Mouse (Mus musculus) CH12.LX (cell line): Measurements from ENCODE around the gene Nxf3. TPM values are rescaled to one million over a fixed set of nuclear protein-coding genes. Genes with fewer than 3 reads are reported as not detected.

Source experiments
- DNase-seq: peaks from one replicate; pipeline ENCODE4 v3.0.0-alpha.2; 2013; ENCODE audit errors: extremely low read depth
- H3K27ac ChIP-seq: 2 replicates; pipeline ENCODE4 v1.5.1; 2012; ENCODE audit warnings: low read depth, mild to moderate bottlenecking, control low read depth, moderate library complexity; ENCODE audit not compliant: insufficient read depth
- H3K27me3 ChIP-seq: replicated peaks from 2 replicates; pipeline ENCODE3; 2012; ENCODE audit warnings: inconsistent platforms
- H3K36me3 ChIP-seq, 2 experiments: replicated peaks in 1 of 2; 2 replicates each; pipeline versions ENCODE3 to v1.6.1; 2012; ENCODE audit warnings: inconsistent platforms in 1 of 2, low read length in 1 of 2, mild to moderate bottlenecking in 1 of 2, mixed read lengths in 1 of 2, moderate library complexity in 1 of 2; ENCODE audit not compliant: control insufficient read depth in 1 of 2, insufficient read depth in 1 of 2
- H3K4me1 ChIP-seq, 2 experiments: 2 replicates each; pipeline ENCODE4 v1.6.1; 2012; ENCODE audit warnings: inconsistent platforms in 1 of 2, moderate library complexity in 1 of 2; ENCODE audit not compliant: insufficient read depth in 2 of 2, control insufficient read depth in 1 of 2
- H3K4me2 ChIP-seq: 2 replicates; pipeline ENCODE4 v1.6.1; 2012; ENCODE audit warnings: low read depth, mild to moderate bottlenecking, control low read depth; ENCODE audit not compliant: poor library complexity, insufficient read depth, severe bottlenecking
- H3K4me3 ChIP-seq, 3 experiments: fragments of 150-350 bp in 1 of 3; sonication (generic) in 1 of 3; replicated peaks in 1 of 3; 2 replicates each; pipeline versions ENCODE3 to v1.5.1; 2011 to 2012; ENCODE audit warnings: low read depth in 2 of 3, low read length in 2 of 3, mild to moderate bottlenecking in 2 of 3, moderate library complexity in 2 of 3, control low read depth in 1 of 3, improper control_type of control experiment in 1 of 3, inconsistent platforms in 1 of 3, mixed read lengths in 1 of 3; ENCODE audit not compliant: poor library complexity in 1 of 3
- H3K79me2 ChIP-seq: replicated peaks from 2 replicates; pipeline ENCODE4 v1.6.1; 2012; ENCODE audit warnings: mild to moderate bottlenecking, moderate library complexity; ENCODE audit not compliant: control insufficient read depth, poor library complexity, insufficient read depth, severe bottlenecking; ENCODE audit errors: extremely low read depth
- H3K9ac ChIP-seq: 2 replicates; pipeline ENCODE4 v1.6.1; 2012; ENCODE audit warnings: low read depth, mild to moderate bottlenecking, control low read depth, moderate library complexity; ENCODE audit not compliant: insufficient read depth
- H3K9me3 ChIP-seq: replicated peaks from 2 replicates; pipeline ENCODE3; 2012; ENCODE audit warnings: low read length, inconsistent platforms, mixed read lengths
- JUN ChIP-seq: IDR thresholded peaks from 2 replicates; pipeline ENCODE4 v1.6.1; 2011; ENCODE audit warnings: low read depth, mild to moderate bottlenecking, low read length, improper control_type of control experiment, moderate library complexity; ENCODE audit not compliant: insufficient read depth
- MAFK ChIP-seq: IDR thresholded peaks from 2 replicates; pipeline ENCODE4 v1.6.1; 2011; ENCODE audit warnings: low read length, improper control_type of control experiment; ENCODE audit not compliant: insufficient replicate concordance
- MEF2A ChIP-seq: IDR thresholded peaks from 2 replicates; pipeline ENCODE4 v1.6.1; 2014; ENCODE audit warnings: low read depth, mild to moderate bottlenecking, inconsistent platforms, low read length, improper control_type of control experiment, borderline replicate concordance
- MXI1 ChIP-seq: IDR thresholded peaks from 2 replicates; pipeline ENCODE4 v1.6.1; 2011; ENCODE audit warnings: mild to moderate bottlenecking, low read depth, low read length, improper control_type of control experiment
- NELFE ChIP-seq: IDR thresholded peaks from 2 replicates; pipeline ENCODE4 v1.6.1; 2011; ENCODE audit warnings: low read depth, low read length, improper control_type of control experiment
- USF1 ChIP-seq: IDR thresholded peaks from 2 replicates; pipeline ENCODE4 v1.6.1; 2014; ENCODE audit warnings: low read depth, mild to moderate bottlenecking, inconsistent platforms, low read length, improper control_type of control experiment
- dilution Hi-C: fragments of 300-500 bp; cut with MboI; formaldehyde crosslinking; loops from 2 replicates; pipeline ENCODE4 v1.14.3; 2020; ENCODE audit warnings: low sequenced_read_pairs; ENCODE audit not compliant: extremely low pct_unique_long_range_greater_than_20kb, extremely low pct_ligation_motif_present
- in situ Hi-C: fragments of 300-500 bp; cut with MboI; formaldehyde crosslinking; loops from 3 replicates; pipeline ENCODE4 v1.14.3; 2019; ENCODE audit warnings: low sequenced_read_pairs, low pct_ligation_motif_present, low pct_unique_long_range_greater_than_20kb, mixed read lengths
- polyA plus RNA-seq: library from polyadenylated mRNA; unstranded; fragments of >175 nt; gene quantifications from 2 replicates; pipeline ENCODE4 v1.2.1, GENCODE M21; 2012; ENCODE audit warnings: low read depth; ENCODE audit not compliant: insufficient read length
- total RNA-seq, 2 experiments: library from RNA; depleted of rRNA; stranded (reverse); fragments of 300-350 nt in 1 of 2; fragments of >200 nt in 1 of 2; gene quantifications; 2 replicates each; pipeline ENCODE4 v1.2.3; 2012 to 2014

Nxf3 gene
- total and polyA plus RNA-seq, 3 experiments: 0.13 to 1.1 TPM; not detected in 1

GRCm38 (mm10) chrX:136030331-136030730, 54.7 kb downstream of the Nxf3 start:
- Histone ChIP-seq H3K4me3 (no peak overlapping the region), H3K27ac (no peak overlapping the region), H3K9me3 (no peaks in the 10 kb centered on the region), H3K4me2 (no peak overlapping the region), H3K9ac (no peak overlapping the region), H3K79me2 (no peaks in the 10 kb centered on the region), H3K27me3 (no peaks in the 10 kb centered on the region), H3K4me1 (no peaks in the 10 kb centered on the region), H3K36me3 (no peaks in the 10 kb centered on the region)
- TF ChIP-seq MAFK (no peak), MXI1 (no peak), USF1 (no peak), NELFE (no peak), MEF2A (no peak), JUN (no peak)
- dilution Hi-C loops: no loop called here
- no peak for DNase-seq
- in situ Hi-C loops: no loop called here

Other genes with a start within 250 kb of the Nxf3 start
- 0.08 TPM in 2 replicates for gene Gprasp2, start 246.2 kb downstream of the Nxf3 start, total RNA-seq (2012; rRNA removed)
- not detected in 2 replicates for gene Gprasp2, start 246.2 kb downstream of the Nxf3 start, total RNA-seq (2014; rRNA removed)
- 0.40 TPM in 1 of 2 replicates, not detected in the other for gene Gprasp2, start 246.2 kb downstream of the Nxf3 start, polyA plus RNA-seq
- 0.13 TPM in 1 of 2 replicates, not detected in the other for gene Arxes2, start 91.4 kb downstream of the Nxf3 start, total RNA-seq (2012; rRNA removed)
- gene Arxes2, start 91.4 kb downstream of the Nxf3 start, total RNA-seq (2014; rRNA removed): 0.28 and 0.59 TPM in 2 replicates
- gene Arxes2, start 91.4 kb downstream of the Nxf3 start, polyA plus RNA-seq: 0.48 and 0.50 TPM in 2 replicates
- not detected in 2 replicates for gene Arxes1, start 51.9 kb downstream of the Nxf3 start, total RNA-seq (2012; rRNA removed)
- gene Arxes1, start 51.9 kb downstream of the Nxf3 start, total RNA-seq (2014; rRNA removed): not detected in 2 replicates
- gene Arxes1, start 51.9 kb downstream of the Nxf3 start, polyA plus RNA-seq: not detected in 2 replicates
- not detected in 2 replicates for gene Bex2, start 17.0 kb downstream of the Nxf3 start, total RNA-seq (2012; rRNA removed)
- not detected in 2 replicates for gene Bex2, start 17.0 kb downstream of the Nxf3 start, total RNA-seq (2014; rRNA removed)
- not detected in 2 replicates for gene Bex2, start 17.0 kb downstream of the Nxf3 start, polyA plus RNA-seq
- not detected in 2 replicates for gene Bex4, start 53.7 kb upstream of the Nxf3 start, total RNA-seq (2012; rRNA removed)
- not detected in 2 replicates for gene Bex4, start 53.7 kb upstream of the Nxf3 start, total RNA-seq (2014; rRNA removed)
- not detected in 2 replicates for gene Bex4, start 53.7 kb upstream of the Nxf3 start, polyA plus RNA-seq
- gene Tceal8, start 87.1 kb upstream of the Nxf3 start, total RNA-seq (2012; rRNA removed): 5.8 and 7.0 TPM in 2 replicates
- gene Tceal8, start 87.1 kb upstream of the Nxf3 start, total RNA-seq (2014; rRNA removed): 0.63 and 0.67 TPM in 2 replicates
- gene Tceal8, start 87.1 kb upstream of the Nxf3 start, polyA plus RNA-seq: 1.1 and 1.3 TPM in 2 replicates
- gene Tceal5, start 118.6 kb upstream of the Nxf3 start, total RNA-seq (2012; rRNA removed): 0.30 TPM in 1 of 2 replicates, not detected in the other
- gene Tceal5, start 118.6 kb upstream of the Nxf3 start, total RNA-seq (2014; rRNA removed): not detected in 2 replicates
- gene Tceal5, start 118.6 kb upstream of the Nxf3 start, polyA plus RNA-seq: not detected in 2 replicates
- not detected in 2 replicates for gene Tceal7, start 129.5 kb upstream of the Nxf3 start, total RNA-seq (2012; rRNA removed)
- not detected in 2 replicates for gene Tceal7, start 129.5 kb upstream of the Nxf3 start, total RNA-seq (2014; rRNA removed)
- gene Tceal7, start 129.5 kb upstream of the Nxf3 start, polyA plus RNA-seq: not detected in 2 replicates
- not detected in 2 replicates for gene Bex1, start 130.3 kb upstream of the Nxf3 start, total RNA-seq (2012; rRNA removed)
- not detected in 2 replicates for gene Bex1, start 130.3 kb upstream of the Nxf3 start, total RNA-seq (2014; rRNA removed)
- not detected in 2 replicates for gene Bex1, start 130.3 kb upstream of the Nxf3 start, polyA plus RNA-seq
- 79.9 and 80.4 TPM in 2 replicates for gene Tceal9, start 159.8 kb upstream of the Nxf3 start, total RNA-seq (2012; rRNA removed)
- 197 and 242 TPM in 2 replicates for gene Tceal9, start 159.8 kb upstream of the Nxf3 start, total RNA-seq (2014; rRNA removed)
- 147 and 148 TPM in 2 replicates for gene Tceal9, start 159.8 kb upstream of the Nxf3 start, polyA plus RNA-seq
- gene Bex3, start 185.0 kb upstream of the Nxf3 start, total RNA-seq (2012; rRNA removed): 118 and 124 TPM in 2 replicates
- 87.0 and 87.4 TPM in 2 replicates for gene Bex3, start 185.0 kb upstream of the Nxf3 start, total RNA-seq (2014; rRNA removed)
- 228 and 235 TPM in 2 replicates for gene Bex3, start 185.0 kb upstream of the Nxf3 start, polyA plus RNA-seq